Mouse (Mus musculus) kidney, adult 18-20 months (tissue): ENCODE results near the gene Prdm11.

Source experiments
- DNase-seq: peaks from one replicate; pipeline ENCODE4 v3.0.0; 2021

Prdm11 gene

GRCm38 (mm10) chr2:93045129-93045817 is 694 bp downstream of the Prdm11 start:
- peak; percentile 96 for DNase-seq

- no peak for DNase-seq
These were observed 2.4 kb downstream of the Prdm11 start for GRCm38 (mm10) chr2:93043449-93044157.

- no peak for DNase-seq
These were observed 4.5 kb downstream of the Prdm11 start for GRCm38 (mm10) chr2:93041470-93041869.

- peak; percentile 11 for DNase-seq
These were observed 5.1 kb downstream of the Prdm11 start for GRCm38 (mm10) chr2:93040841-93041240.

GRCm38 (mm10) chr2:93039706-93040105 is 6.3 kb downstream of the Prdm11 start:
- DNase-seq = no peak

- no peak for DNase-seq
These were observed 6.9 kb downstream of the Prdm11 start for GRCm38 (mm10) chr2:93039043-93039442.

- DNase-seq = peak; percentile 50
These were observed 10.3 kb downstream of the Prdm11 start for GRCm38 (mm10) chr2:93035631-93036030.

GRCm38 (mm10) chr2:93032651-93033050 is 13.3 kb downstream of the Prdm11 start:
- DNase-seq = peak; percentile 51

- peak; percentile 35 for DNase-seq
These were observed 13.9 kb downstream of the Prdm11 start for GRCm38 (mm10) chr2:93032049-93032448.

GRCm38 (mm10) chr2:93031021-93031420 is 14.9 kb downstream of the Prdm11 start:
- no peak for DNase-seq

GRCm38 (mm10) chr2:93030101-93030500 is 15.9 kb downstream of the Prdm11 start:
- no peak for DNase-seq

- peak; percentile 38 for DNase-seq
These were observed 16.5 kb downstream of the Prdm11 start for GRCm38 (mm10) chr2:93029267-93030060.

GRCm38 (mm10) chr2:93028865-93029264 is 17.1 kb downstream of the Prdm11 start:
- DNase-seq = no peak

- no peak for DNase-seq
These were observed 18.3 kb downstream of the Prdm11 start for GRCm38 (mm10) chr2:93027713-93028112.

- no peak for DNase-seq
These were observed 21.5 kb downstream of the Prdm11 start for GRCm38 (mm10) chr2:93024431-93024830.

- peak; percentile 12 for DNase-seq
These were observed 27.1 kb downstream of the Prdm11 start for GRCm38 (mm10) chr2:93018854-93019253.

GRCm38 (mm10) chr2:93017151-93017550 is 28.8 kb downstream of the Prdm11 start:
- DNase-seq = no peak

- DNase-seq = peak; percentile 31
These were observed 30.9 kb downstream of the Prdm11 start for GRCm38 (mm10) chr2:93015041-93015440.

GRCm38 (mm10) chr2:93014093-93014937 is 31.7 kb downstream of the Prdm11 start:
- peak; percentile 54 for DNase-seq

- DNase-seq = peak; percentile 23
These were observed 32.4 kb downstream of the Prdm11 start for GRCm38 (mm10) chr2:93013415-93014092.

GRCm38 (mm10) chr2:93012976-93013375 is 33.0 kb downstream of the Prdm11 start:
- DNase-seq = no peak

- DNase-seq = no peak
These were observed 34.0 kb downstream of the Prdm11 start for GRCm38 (mm10) chr2:93011933-93012332.
